Mouse (Mus musculus): Measurements from ENCODE around the gene Ide.

- TF ChIP-seq CTCF (IDR thresholded peaks at IDR 0.05; ENCODE audit: insufficient read depth, low read depth, low read length) (no peak), POLR2A (IDR thresholded peaks at IDR 0.05; ENCODE audit: insufficient read depth, low read depth, low read length) (no peak)
These were observed 98.6 kb downstream of the Ide start for GRCm38 (mm10) chr19:37239096-37239495.

Data from olfactory bulb, adult 2 months (tissue).